Mouse (Mus musculus) ES-CJ7 (cell line): ENCODE data around the gene Hba-a2.
"Not testable (repeated sequence)": the region's sequence is repeated elsewhere in the genome, so short reads cannot be mapped to it uniquely, and the experiment has no call there.

Experiments
- DNase-seq: peaks from one replicate; pipeline ENCODE4 v3.0.0; 2011; ENCODE audit warnings: low read depth, low spot score

The Hba-a2 gene

GRCm38 (mm10) chr11:32296203-32296602 is at the start of gene Hba-a2:
Gene Hba-a2 (plus strand): TSS chr11:32296489.
- not testable (repeated sequence) for DNase-seq

GRCm38 (mm10) chr11:32247068-32247467 is 49.2 kb upstream of the Hba-a2 start:
- DNase-seq: no peak

GRCm38 (mm10) chr11:32248350-32248749 is 47.9 kb upstream of the Hba-a2 start:
- DNase-seq: no peak

DNA sequence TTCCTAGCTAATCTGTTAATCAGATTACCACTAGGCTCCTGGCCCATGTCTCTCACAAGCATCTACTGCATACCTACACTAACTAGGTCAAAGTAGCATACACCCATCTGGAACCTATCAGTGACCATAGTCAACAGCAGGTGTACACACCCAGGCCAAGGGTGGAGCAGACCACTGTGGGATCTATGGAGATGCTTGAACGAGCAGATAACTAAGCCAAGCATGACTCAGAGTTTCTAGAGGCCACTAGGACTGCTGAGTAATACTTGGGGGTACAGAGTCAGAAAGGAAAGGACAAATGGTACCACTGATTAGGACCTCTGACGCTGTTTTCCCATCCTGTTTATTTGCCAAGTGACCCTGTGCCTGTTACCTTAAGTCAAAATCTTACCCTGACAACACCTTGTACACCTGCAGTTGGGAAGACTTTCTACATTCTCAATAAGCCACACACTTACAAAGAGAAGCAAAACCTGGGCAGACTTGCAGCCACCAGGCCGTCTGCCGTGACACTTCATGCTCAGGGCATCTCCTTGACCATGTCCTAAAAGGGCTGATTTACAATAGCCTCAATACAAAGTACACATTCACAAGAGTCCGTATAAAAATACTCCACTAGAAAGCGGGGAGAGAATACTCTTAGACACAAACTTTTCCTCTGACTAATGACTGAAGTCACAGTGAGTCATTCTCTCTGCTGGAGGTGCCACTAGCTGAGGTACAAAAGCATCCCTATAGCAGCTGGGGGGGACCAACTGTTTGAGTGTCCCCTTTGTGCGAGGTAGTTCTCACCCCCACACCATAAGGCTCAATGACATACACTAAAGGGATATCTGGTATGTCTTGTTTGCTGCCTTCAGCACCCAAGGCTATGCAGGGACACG is 45.2 kb upstream of the Hba-a2 start:
- no peak for DNase-seq

DNA sequence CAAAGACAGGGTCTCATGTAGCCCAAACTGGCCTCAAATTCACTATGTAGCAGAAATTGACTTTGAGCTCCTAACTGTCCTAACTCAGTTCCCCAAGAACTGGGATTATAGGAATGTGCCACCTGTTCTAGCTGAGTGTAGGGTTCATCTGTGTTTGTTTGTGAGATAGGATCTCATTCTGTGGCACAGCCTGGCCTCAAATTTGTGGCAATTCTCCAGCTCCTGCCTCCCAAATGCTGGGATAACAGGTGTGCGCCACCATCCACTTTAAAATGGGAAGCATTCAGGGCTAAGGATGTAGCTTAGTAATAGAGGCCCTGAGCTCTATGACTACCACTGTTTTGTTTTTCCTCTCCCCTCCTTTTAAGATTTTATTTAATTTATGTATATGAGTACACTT is 43.2 kb upstream of the Hba-a2 start:
- no peak for DNase-seq

GRCm38 (mm10) chr11:32256146-32256545 is 40.1 kb upstream of the Hba-a2 start:
- DNase-seq: no peak

GRCm38 (mm10) chr11:32256566-32256965 is 39.7 kb upstream of the Hba-a2 start:
- DNase-seq: no peak

DNA sequence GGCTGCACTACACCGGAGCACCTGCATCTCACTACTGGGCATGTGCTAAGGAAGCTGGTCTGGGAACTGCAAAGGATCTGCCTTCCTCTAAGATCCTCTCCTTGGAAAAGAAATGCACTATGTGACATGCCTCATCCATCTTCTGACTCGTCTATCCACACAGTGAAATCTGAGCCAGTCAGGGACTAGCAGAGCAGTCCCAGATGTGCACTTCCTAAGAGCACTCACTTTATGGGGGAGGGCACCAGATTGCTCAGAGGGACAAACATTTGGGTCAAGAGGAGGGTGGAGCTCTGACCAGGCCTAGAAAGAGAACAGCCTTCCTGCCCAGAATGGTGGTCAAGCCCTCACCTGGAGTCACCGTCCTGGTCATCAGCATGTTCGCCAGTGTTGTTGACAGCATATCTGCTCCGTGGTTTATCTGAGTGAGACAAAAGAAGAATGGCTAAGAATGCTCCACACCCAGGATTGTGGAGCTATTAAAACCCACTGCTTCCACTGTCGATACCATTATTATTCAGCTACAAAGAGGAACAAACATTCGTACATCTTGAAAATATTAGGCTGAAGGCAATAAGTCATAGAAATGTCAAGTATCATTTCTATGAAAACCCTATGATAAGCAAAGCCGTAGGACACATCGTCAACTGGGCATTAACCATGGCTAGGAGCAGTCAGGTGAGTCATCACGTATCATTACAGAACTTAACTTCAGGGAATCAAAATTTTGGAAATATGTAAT is 33.4 kb upstream of the Hba-a2 start:
- DNase-seq: no peak

GRCm38 (mm10) chr11:32265117-32265738 is 31.1 kb upstream of the Hba-a2 start:
- no peak for DNase-seq

- no peak for DNase-seq
Measured at GRCm38 (mm10) chr11:32266194-32266593, 30.1 kb upstream of the Hba-a2 start.

GRCm38 (mm10) chr11:32266776-32267175 is 29.5 kb upstream of the Hba-a2 start:
- DNase-seq: no peak

DNA sequence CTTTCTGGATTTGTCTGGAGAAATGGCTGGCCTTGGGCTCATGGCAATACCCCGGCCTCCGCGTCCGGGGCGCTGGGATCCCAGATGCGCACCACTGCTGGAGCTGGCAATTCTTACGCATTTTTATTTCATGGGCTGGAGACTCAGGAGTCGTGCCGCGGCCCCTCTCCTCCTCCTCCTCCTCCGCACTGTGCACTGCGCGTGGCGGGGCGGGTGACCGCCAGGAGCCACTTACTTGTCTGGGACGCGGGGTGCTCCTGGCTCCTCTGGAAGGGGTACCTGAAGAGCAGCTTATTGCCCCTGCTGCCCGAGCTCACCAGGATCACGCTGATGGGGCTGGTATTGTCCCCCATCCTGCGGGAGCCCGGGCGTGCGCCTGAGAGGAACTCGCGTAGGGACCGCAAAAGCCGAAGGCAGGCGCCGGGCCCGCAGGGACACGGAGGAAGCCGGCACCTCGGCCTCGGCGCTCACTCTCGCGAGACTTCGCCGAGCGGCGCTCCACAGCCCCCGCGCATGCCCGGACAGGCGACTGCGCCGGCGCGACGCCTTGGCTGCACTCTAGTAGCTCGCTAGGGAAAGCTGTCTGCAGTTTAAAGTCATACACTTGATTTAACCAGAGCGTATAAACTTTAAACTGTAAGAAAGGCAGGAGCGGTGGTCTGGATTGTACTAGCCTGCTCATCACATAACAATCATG is 29.0 kb upstream of the Hba-a2 start, which contains the start of gene Nprl3:
TSS of gene Nprl3 (minus strand) at position 520 of the 697 bp plus-strand sequence.
- DNase-seq: peak; percentile 94

DNA sequence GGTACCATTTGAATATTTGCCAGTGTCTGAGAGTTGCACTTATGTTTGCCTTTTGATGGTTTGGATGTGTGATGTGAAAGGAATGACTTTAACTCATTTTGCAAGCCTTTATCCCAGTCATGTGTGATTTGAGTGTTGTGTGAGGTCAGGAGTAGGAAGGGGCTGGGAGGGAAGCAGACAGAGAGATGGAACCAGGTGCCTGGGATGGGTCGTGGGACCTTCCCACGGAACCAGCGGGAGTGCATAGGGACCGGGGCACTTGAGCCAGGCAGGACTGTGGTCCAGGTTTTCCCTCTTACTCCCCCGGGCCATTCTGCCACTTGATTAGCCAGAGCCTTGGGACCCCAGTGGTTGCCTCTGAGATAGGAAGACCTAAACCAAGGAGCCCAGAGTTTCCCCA is 28.3 kb upstream of the Hba-a2 start:
- peak; percentile 27 for DNase-seq

DNA sequence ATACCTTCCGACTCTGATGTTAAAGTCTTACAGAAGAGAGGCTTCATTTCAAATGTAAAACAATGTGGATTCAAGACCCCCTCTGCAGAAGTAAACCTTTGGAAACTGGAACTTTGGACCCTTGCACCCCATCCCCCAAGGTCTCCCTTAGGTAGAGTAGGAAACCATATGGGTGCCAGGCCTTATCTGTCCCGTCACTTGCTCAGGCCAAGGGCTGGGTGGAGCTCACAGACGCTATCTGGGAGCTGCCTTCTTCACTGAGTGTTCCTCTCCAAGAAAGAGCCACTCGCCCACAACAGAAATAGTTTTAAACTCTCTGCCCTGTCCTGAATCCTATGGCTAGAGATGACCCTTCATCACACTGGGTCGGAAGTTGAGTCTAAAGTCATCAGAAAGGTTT is 27.3 kb upstream of the Hba-a2 start:
- DNase-seq: no peak

DNA sequence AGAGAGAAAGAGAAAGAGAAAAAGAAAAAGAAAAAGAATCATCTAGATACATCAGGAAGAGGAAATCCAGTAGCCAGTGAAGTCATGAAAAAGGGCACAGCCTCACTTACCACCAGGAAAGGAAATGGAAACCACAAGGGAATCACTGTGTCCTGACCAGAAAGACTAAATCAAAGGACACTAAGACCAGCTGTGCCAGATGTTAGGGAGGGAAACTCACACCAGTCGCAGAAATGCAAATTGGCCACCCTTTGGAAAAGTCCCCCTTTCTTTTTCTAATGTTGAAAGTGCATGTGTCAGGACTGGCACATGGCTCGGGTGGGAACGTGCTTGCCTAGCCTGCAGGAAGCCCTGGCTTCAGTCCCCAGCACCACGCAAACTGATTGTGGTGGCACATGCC is 25.1 kb upstream of the Hba-a2 start:
- no peak for DNase-seq

DNA sequence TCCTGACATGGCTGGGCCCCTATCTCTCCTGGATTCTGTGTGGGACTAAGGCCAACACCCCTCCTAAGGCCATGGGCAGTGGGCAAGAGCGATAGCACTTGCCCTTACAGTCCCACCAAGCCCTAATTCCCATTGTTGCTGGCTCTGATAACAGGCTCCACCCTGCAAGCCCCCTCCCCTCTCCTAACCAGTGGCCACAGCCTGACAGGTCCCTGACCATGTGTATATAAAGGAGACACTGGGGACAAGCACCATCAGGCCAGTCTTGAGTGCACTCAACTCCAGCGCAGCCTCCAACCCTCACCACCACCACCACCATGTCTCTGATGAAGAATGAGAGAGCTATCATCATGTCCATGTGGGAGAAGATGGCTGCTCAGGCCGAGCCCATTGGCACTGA is 19.9 kb upstream of the Hba-a2 start, which contains the start of gene Hba-x:
TSS of gene Hba-x (plus strand) at position 54 of the 400 bp plus-strand sequence.
- DNase-seq: no peak

GRCm38 (mm10) chr11:32277736-32278457 is 18.4 kb upstream of the Hba-a2 start:
- DNase-seq: no peak

DNA sequence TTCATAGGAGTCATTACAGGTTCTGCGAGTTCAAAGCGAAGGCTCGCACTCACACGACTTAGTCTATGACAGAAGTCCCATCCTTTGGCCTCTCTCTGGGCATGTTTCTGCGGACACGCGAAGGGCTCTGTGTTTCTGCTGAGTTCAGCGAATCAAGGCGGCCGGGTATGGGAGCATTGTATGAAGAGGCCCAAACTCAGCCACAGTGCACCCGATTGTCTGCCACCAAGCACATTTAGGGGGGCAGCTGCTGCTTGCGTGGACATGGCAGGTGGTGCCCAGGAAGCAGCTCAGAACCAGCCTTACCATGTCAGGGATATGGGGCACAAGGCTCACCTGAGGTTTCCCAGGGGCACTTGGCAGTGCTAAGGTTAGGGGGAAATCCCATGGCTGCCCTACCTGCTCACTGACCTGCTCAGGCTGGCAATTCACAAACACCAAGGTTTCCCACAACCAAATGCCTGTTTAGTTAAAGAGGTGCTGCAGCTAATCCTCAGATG is 17.8 kb upstream of the Hba-a2 start:
- DNase-seq: no peak

- no peak for DNase-seq
Measured at GRCm38 (mm10) chr11:32280646-32281045, 15.6 kb upstream of the Hba-a2 start.

GRCm38 (mm10) chr11:32281416-32282144 is 14.7 kb upstream of the Hba-a2 start:
- DNase-seq: no peak
